Mouse (Mus musculus): Measurements from ENCODE around the gene 9230110F15Rik. TPM values are rescaled to one million over a fixed set of nuclear protein-coding genes. Genes with fewer than 3 reads are reported as not detected.
"Not testable (repeated sequence)": the region's sequence is repeated elsewhere in the genome, so short reads cannot be mapped to it uniquely, and the experiment has no call there.

9230110F15Rik gene
- not detected in 2 replicates for polyA plus RNA-seq (2012; rRNA removed)

DNA sequence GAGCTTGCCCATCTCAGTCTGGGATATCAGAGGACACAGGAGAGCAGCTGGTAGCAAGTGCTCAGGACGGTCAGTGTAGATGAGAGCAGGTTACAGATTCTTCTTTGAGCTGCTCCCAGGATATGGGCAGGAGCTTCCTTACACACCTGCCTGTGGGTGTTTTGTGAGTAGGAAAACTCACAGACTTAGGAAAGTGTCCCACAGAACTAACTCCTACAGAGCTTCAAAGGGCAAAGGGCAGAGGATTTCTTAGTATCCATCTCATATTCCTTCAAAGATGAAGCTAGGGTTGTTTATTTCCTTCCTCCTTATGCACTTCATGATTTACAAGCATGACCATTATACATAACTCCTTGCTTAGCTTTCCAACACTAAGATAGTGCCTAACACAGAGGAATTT, at the start of gene 9230110F15Rik:
Gene 9230110F15Rik, minus strand, starts transcription at position 101 of the 400 bp plus-strand sequence.
- H3K4me3 ChIP-seq (ENCODE audit: low read depth, low read length), result no peak within 1 kb of the TSS
- no peaks in the 10 kb centered on the region for H3K27me3 ChIP-seq (ENCODE audit: control insufficient read depth, insufficient read depth, low read length)
- H3K27ac ChIP-seq (ENCODE audit: insufficient read depth, low read depth, low read length), result no peak within 1 kb of the TSS
- no peaks in the 10 kb centered on the region for H3K4me1 ChIP-seq (ENCODE audit: control insufficient read depth, insufficient read depth, insufficient read length, low read length)
- TF ChIP-seq POLR2A (IDR thresholded peaks at IDR 0.05; ENCODE audit: low read depth, low read length), result no peak
- TF ChIP-seq CTCF (IDR thresholded peaks at IDR 0.05; ENCODE audit: extremely low read depth, insufficient read length, insufficient replicate concordance, low read depth, low read length), result no peak
- WGBS, result 63% methylated on average over 1 of the region's 1 CpGs
- H3K36me3 ChIP-seq (ENCODE audit: control insufficient read depth, insufficient read depth, low read length), result no peaks in the 10 kb centered on the region

DNA sequence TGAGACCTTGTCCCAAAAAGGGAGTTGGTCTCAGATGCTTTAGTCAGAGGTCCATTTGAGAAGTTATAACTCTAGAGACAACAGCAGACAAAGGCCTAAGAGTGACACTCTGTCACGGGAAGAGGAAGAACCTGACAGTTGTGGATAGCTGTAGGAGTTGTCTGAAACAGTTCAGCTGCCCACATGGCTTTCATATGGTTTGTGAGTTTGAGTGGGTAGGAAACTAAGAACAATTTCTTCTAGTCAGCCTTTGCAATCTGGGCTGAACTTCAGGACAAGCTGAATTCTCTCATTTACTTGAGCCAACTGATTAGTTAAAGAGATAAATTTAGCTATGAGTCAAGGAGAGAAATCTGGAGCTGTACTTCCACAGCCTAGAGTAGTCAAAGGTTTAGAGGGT, 49.2 kb upstream of the 9230110F15Rik start:
- 53% methylated on average over 1 of the region's 1 CpGs for WGBS
- H3K4me1 ChIP-seq (ENCODE audit: control insufficient read depth, insufficient read depth, insufficient read length, low read length); H3K27ac ChIP-seq (ENCODE audit: insufficient read depth, low read depth, low read length); H3K4me3 ChIP-seq (ENCODE audit: low read depth, low read length); H3K36me3 ChIP-seq (ENCODE audit: control insufficient read depth, insufficient read depth, low read length); H3K27me3 ChIP-seq (ENCODE audit: control insufficient read depth, insufficient read depth, low read length): not testable (repeated sequence)

DNA sequence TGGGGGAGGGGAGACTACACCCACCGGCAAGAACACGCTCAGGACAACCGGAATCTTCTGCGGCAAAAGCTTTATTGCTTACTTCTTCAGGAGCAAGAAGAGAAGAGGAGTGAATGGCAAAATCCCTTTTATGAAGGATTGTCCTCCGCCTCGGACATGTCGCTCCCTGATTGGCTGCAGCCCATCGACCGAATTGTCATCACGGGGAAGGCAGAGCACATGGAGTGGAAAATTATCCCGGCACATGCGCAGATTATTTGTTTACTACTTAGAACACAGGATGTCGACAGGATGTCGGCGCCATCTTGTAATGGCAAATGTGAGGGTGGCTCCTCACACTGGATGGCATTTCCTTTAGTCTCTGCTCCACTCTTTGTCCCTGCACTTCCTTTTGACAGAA, 26.1 kb downstream of the 9230110F15Rik start:
- not testable (repeated sequence) for H3K36me3 ChIP-seq (ENCODE audit: control insufficient read depth, insufficient read depth, low read length); H3K4me1 ChIP-seq (ENCODE audit: control insufficient read depth, insufficient read depth, insufficient read length, low read length); H3K27me3 ChIP-seq (ENCODE audit: control insufficient read depth, insufficient read depth, low read length); H3K4me3 ChIP-seq (ENCODE audit: low read depth, low read length); H3K27ac ChIP-seq (ENCODE audit: insufficient read depth, low read depth, low read length)
- WGBS, result 93% methylated on average over 15 of the region's 15 CpGs

DNA sequence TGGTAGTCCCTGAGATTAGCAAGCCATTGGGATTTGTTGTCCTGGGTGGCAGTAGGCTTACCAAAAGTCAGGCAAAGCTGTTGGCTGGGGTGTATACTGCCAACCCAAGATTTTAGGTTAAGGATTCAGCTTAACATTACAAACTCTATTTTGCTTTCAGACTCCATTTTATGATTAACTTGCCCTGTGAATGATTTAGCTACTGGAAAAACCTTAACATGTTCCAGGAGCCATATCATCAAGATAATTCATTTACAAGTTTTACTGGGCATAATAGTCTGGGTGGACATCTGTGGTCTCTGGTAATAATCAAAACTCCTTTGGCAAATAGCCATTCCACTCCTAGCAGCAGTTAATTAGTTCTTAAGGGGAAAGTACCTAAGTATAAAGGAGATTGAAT, 45.8 kb downstream of the 9230110F15Rik start:
- Histone ChIP-seq H3K4me3 (ENCODE audit: low read depth, low read length) (no peak overlapping the region), H3K4me1 (ENCODE audit: control insufficient read depth, insufficient read depth, insufficient read length, low read length) (no peaks in the 10 kb centered on the region), H3K27me3 (ENCODE audit: control insufficient read depth, insufficient read depth, low read length) (no peaks in the 10 kb centered on the region), H3K36me3 (ENCODE audit: control insufficient read depth, insufficient read depth, low read length) (no peaks in the 10 kb centered on the region), H3K27ac (ENCODE audit: insufficient read depth, low read depth, low read length) (no peak overlapping the region)
- TF ChIP-seq POLR2A (IDR thresholded peaks at IDR 0.05; ENCODE audit: low read depth, low read length), result no peak
- no peak for TF ChIP-seq CTCF (IDR thresholded peaks at IDR 0.05; ENCODE audit: extremely low read depth, insufficient read length, insufficient replicate concordance, low read depth, low read length)

DNA sequence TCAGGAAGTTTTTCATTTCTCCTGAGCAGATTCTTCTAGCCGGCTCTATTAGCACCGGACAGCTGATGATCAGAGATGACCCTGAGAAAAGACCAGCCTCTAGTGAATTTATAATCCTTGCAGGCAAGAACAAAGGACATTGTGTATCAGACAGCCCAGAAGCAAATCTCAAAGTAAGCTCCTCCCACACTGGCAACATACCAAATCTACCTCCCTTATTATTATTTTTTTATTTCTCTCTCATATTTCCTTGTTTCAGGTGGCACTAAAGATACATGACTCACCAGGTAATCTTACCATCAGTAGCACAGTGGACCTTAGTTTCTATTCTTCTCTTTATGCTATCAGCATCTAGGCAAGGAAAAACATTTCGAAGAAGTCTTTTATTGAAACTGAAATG, 53.9 kb downstream of the 9230110F15Rik start, which contains the start of the genes Gm27235 and D730048I06Rik:
Gene Gm27235, minus strand, starts transcription at position 101 of the 400 bp plus-strand sequence.
Gene D730048I06Rik, minus strand, starts transcription at position 112 of the 400 bp plus-strand sequence.
- no peaks in the 10 kb centered on the region for H3K4me1 ChIP-seq (ENCODE audit: control insufficient read depth, insufficient read depth, insufficient read length, low read length)
- no peak within 1 kb of the TSS for H3K27ac ChIP-seq (ENCODE audit: insufficient read depth, low read depth, low read length)
- no peak for TF ChIP-seq POLR2A (IDR thresholded peaks at IDR 0.05; ENCODE audit: low read depth, low read length)
- no peak for TF ChIP-seq CTCF (IDR thresholded peaks at IDR 0.05; ENCODE audit: extremely low read depth, insufficient read length, insufficient replicate concordance, low read depth, low read length)
- no peak within 1 kb of the TSS for H3K4me3 ChIP-seq (ENCODE audit: low read depth, low read length)
- no peaks in the 10 kb centered on the region for H3K36me3 ChIP-seq (ENCODE audit: control insufficient read depth, insufficient read depth, low read length)
- 38% methylated on average over 3 of the region's 3 CpGs for WGBS
- no peaks in the 10 kb centered on the region for H3K27me3 ChIP-seq (ENCODE audit: control insufficient read depth, insufficient read depth, low read length)

Other genes with a start within 250 kb of the 9230110F15Rik start
- gene Pate4, start 232.2 kb downstream of the 9230110F15Rik start, polyA plus RNA-seq (2012; rRNA removed), result not detected in 2 replicates
- not detected in 2 replicates for gene Pate3, start 195.9 kb downstream of the 9230110F15Rik start, polyA plus RNA-seq (2012; rRNA removed)
- not detected in 2 replicates for gene Pate1, start 156.8 kb downstream of the 9230110F15Rik start, polyA plus RNA-seq (2012; rRNA removed)
- gene Gm17677, start 103.1 kb downstream of the 9230110F15Rik start, polyA plus RNA-seq (2012; rRNA removed), result not detected in 2 replicates
- not detected in 2 replicates for gene Gm17727, start 66.0 kb downstream of the 9230110F15Rik start, polyA plus RNA-seq (2012; rRNA removed)
- not detected in 2 replicates for gene Gm27235, start 54.0 kb downstream of the 9230110F15Rik start, polyA plus RNA-seq (2012; rRNA removed)
- gene D730048I06Rik, start 54.0 kb downstream of the 9230110F15Rik start, polyA plus RNA-seq (2012; rRNA removed), result not detected in 2 replicates
- not detected in 2 replicates for gene 9230113P08Rik, start 64.3 kb upstream of the 9230110F15Rik start, polyA plus RNA-seq (2012; rRNA removed)